Comparison of ENCODE assay signal across 16 mouse cellular contexts in genomic region chr7:19752652-19753051, GRCm38 (mm10). TPM values are rescaled to one million over a fixed set of nuclear protein-coding genes. Genes with fewer than 3 reads are reported as not detected.
A peak's percentile ranks its signal among the peaks of the same experiment; 100 is the strongest.
DNase-seq lines count a peak whose midpoint lies in the region; ATAC-seq and TF ChIP-seq lines count a peak whose summit lies in the region.
"Had no signal": no experiment of that assay in that cellular context is flagged by ENCODE, and none has a peak within 500 bp of the region (broad histone marks: within the 10 kb centered on the region; RNA-seq: fewer than 3 reads in every experiment).

No protein-coding gene starts in this region.

- no peaks in the 10 kb centered on the region for H3K9me3 ChIP-seq in liver, embryonic 12.5 days (replicated peaks)
- H3K9me3 ChIP-seq in limb, embryonic 10.5 days (replicated peaks): no peaks in the 10 kb centered on the region
- H3K9me3 ChIP-seq in midbrain, embryonic 11.5 days (ENCODE audit: control insufficient read depth, low read length): no peaks in the 10 kb centered on the region
- H3K9me3 ChIP-seq: embryonic facial prominence, embryonic 12.5 days; hindbrain, embryonic 12.5 days had no signal

- WGBS in liver, adult 2 months: 82% methylated on average over 8 of the region's 8 CpGs
- 51% methylated on average over 8 of the region's 8 CpGs for WGBS in liver, embryonic 12.5 days (ENCODE audit: insufficient replicate concordance)
- 81% methylated on average over 8 of the region's 8 CpGs for WGBS in small intestine, adult 2 months
- WGBS in limb, embryonic 10.5 days: 74% methylated on average over 8 of the region's 8 CpGs
- 71% methylated on average over 8 of the region's 8 CpGs for WGBS in midbrain, embryonic 11.5 days

- no peak overlapping the region; the same call in 1 of the 2 replicates for H3K27ac ChIP-seq in gastrocnemius, adult 2 months
- H3K27ac ChIP-seq in liver, adult 2 months (replicated peaks; ENCODE audit: insufficient read depth, low read depth, low read length): no peak overlapping the region
- no peak overlapping the region for H3K27ac ChIP-seq in liver, embryonic 12.5 days
- no peak overlapping the region for H3K27ac ChIP-seq in bone marrow macrophage, adult 2 months (ENCODE audit: insufficient read depth, low read depth, low read length)
- no peak overlapping the region for H3K27ac ChIP-seq in small intestine, adult 2 months (ENCODE audit: insufficient read depth, low read depth, low read length)
- H3K27ac ChIP-seq in limb, embryonic 10.5 days: no peak overlapping the region
- H3K27ac ChIP-seq in midbrain, embryonic 11.5 days (ENCODE audit: low read depth, low read length): no peak overlapping the region
- H3K27ac ChIP-seq: embryonic facial prominence, embryonic 12.5 days; hindbrain, embryonic 12.5 days had no signal

- no peak for DNase-seq in gastrocnemius, adult 2 months
- no peak for DNase-seq in gastrocnemius, postnatal 10 days
- DNase-seq in liver, adult 2 months (ENCODE audit: extremely low read depth, low read depth, low spot score): peak; percentile 49
- DNase-seq in limb, embryonic 10.5 days (ENCODE audit: low spot score): no peak
- no peak for DNase-seq in midbrain, embryonic 11.5 days (ENCODE audit: low spot score, missing footprints)
- DNase-seq: thymus, adult 2 months had no signal

- no peak overlapping the region for H3K9ac ChIP-seq in liver, adult 2 months (ENCODE audit: low read depth, low read length)
- H3K9ac ChIP-seq in liver, embryonic 12.5 days: no peak overlapping the region
- H3K9ac ChIP-seq in midbrain, embryonic 11.5 days (ENCODE audit: low read length): no peak overlapping the region
- H3K9ac ChIP-seq: embryonic facial prominence, embryonic 12.5 days; hindbrain, embryonic 12.5 days had no signal

- H3K4me2 ChIP-seq in liver, embryonic 12.5 days: no peak overlapping the region
- H3K4me2 ChIP-seq in midbrain, embryonic 11.5 days: no peak overlapping the region
- H3K4me2 ChIP-seq: embryonic facial prominence, embryonic 12.5 days; hindbrain, embryonic 12.5 days had no signal

- ATAC-seq in liver, embryonic 12.5 days: no peak
- ATAC-seq in midbrain, embryonic 11.5 days (ENCODE audit: low FRiP score): no peak
- ATAC-seq: activated CD4-positive, CD25-positive, alpha-beta regulatory T cell, adult 4 months; forebrain, embryonic 14.5 days had no signal

- no peaks in the 10 kb centered on the region for H3K27me3 ChIP-seq in liver, adult 2 months (ENCODE audit: control insufficient read depth, insufficient read depth, low read length)
- peaks cover 23% of the 10 kb centered on the region for H3K27me3 ChIP-seq in liver, embryonic 12.5 days (replicated peaks)
- no peaks in the 10 kb centered on the region for H3K27me3 ChIP-seq in small intestine, adult 2 months (ENCODE audit: control insufficient read depth, insufficient read depth, low read length)
- H3K27me3 ChIP-seq in limb, embryonic 10.5 days (ENCODE audit: low read depth, poor library complexity, severe bottlenecking): no peaks in the 10 kb centered on the region
- H3K27me3 ChIP-seq in midbrain, embryonic 11.5 days (ENCODE audit: control insufficient read depth, insufficient read depth, low read length): no peaks in the 10 kb centered on the region
- H3K27me3 ChIP-seq: embryonic facial prominence, embryonic 12.5 days; hindbrain, embryonic 12.5 days had no signal

- TF ChIP-seq CTCF in gastrocnemius, adult 2 months (IDR thresholded peaks at IDR 0.05): peak; percentile 63
- peak; percentile 70 for TF ChIP-seq CTCF in liver, adult 2 months (IDR thresholded peaks at IDR 0.05; ENCODE audit: low read depth, low read length)
- TF ChIP-seq CTCF in bone marrow macrophage, adult 2 months (IDR thresholded peaks at IDR 0.05; ENCODE audit: low read depth, low read length): peak; percentile 59
- peak; percentile 57; the same call in 1 of the 2 replicates for TF ChIP-seq CTCF in small intestine, adult 2 months (IDR thresholded peaks at IDR 0.05; ENCODE audit: extremely low read depth, insufficient read length, insufficient replicate concordance, low read depth, low read length)

- intact Hi-C loops in gastrocnemius, adult 2 months (cut with DNase I): loop anchor here (2.0 to 5.0 kb wide), 2 partner anchors 30 to 90 kb away; no protein-coding TSS in a partner anchor

- H3K4me3 ChIP-seq in gastrocnemius, adult 2 months: no peak overlapping the region
- no peak overlapping the region for H3K4me3 ChIP-seq in liver, adult 2 months (ENCODE audit: insufficient read depth, low read depth, low read length)
- H3K4me3 ChIP-seq in liver, embryonic 12.5 days: no peak overlapping the region
- H3K4me3 ChIP-seq in bone marrow macrophage, adult 2 months (ENCODE audit: insufficient read depth, low read length): no peak overlapping the region
- H3K4me3 ChIP-seq in small intestine, adult 2 months (ENCODE audit: low read depth, low read length): no peak overlapping the region
- H3K4me3 ChIP-seq in limb, embryonic 10.5 days: no peak overlapping the region
- no peak overlapping the region for H3K4me3 ChIP-seq in midbrain, embryonic 11.5 days (ENCODE audit: low read depth, low read length)
- H3K4me3 ChIP-seq: embryonic facial prominence, embryonic 12.5 days; hindbrain, embryonic 12.5 days had no signal

- H3K79me2 ChIP-seq in liver, adult 2 months (ENCODE audit: control insufficient read depth, insufficient read depth, low read length): peaks cover 6% of the 10 kb centered on the region; the same call in 1 of the 2 replicates

- no peak for TF ChIP-seq POLR2A in liver, adult 2 months (IDR thresholded peaks at IDR 0.05; ENCODE audit: extremely low read depth, insufficient read depth, low read length)
- TF ChIP-seq POLR2A in bone marrow macrophage, adult 2 months (IDR thresholded peaks at IDR 0.05; ENCODE audit: borderline replicate concordance, low read depth, low read length): no peak
- TF ChIP-seq POLR2A in small intestine, adult 2 months (IDR thresholded peaks at IDR 0.05; ENCODE audit: low read depth, low read length): no peak

- H3K36me3 ChIP-seq in liver, adult 2 months (ENCODE audit: control insufficient read depth, insufficient read depth, low read length): no peaks in the 10 kb centered on the region
- no peaks in the 10 kb centered on the region for H3K36me3 ChIP-seq in liver, embryonic 12.5 days
- H3K36me3 ChIP-seq in small intestine, adult 2 months (ENCODE audit: control insufficient read depth, insufficient read depth, low read length): no peaks in the 10 kb centered on the region
- no peaks in the 10 kb centered on the region; the same call in 1 of the 2 replicates for H3K36me3 ChIP-seq in limb, embryonic 10.5 days
- no peaks in the 10 kb centered on the region for H3K36me3 ChIP-seq in midbrain, embryonic 11.5 days (ENCODE audit: control insufficient read depth, insufficient read depth, low read length)
- H3K36me3 ChIP-seq: embryonic facial prominence, embryonic 12.5 days; hindbrain, embryonic 12.5 days had no signal

- H3K4me1 ChIP-seq in liver, adult 2 months (ENCODE audit: control insufficient read depth, insufficient read depth, low read length): peaks cover 8% of the 10 kb centered on the region
- H3K4me1 ChIP-seq in liver, embryonic 12.5 days: peaks cover 39% of the 10 kb centered on the region
- H3K4me1 ChIP-seq in bone marrow macrophage, adult 2 months (ENCODE audit: control insufficient read depth, insufficient read depth, low read length): peaks cover 19% of the 10 kb centered on the region
- H3K4me1 ChIP-seq in small intestine, adult 2 months (ENCODE audit: control insufficient read depth, insufficient read depth, insufficient read length, low read length): peaks cover 14% of the 10 kb centered on the region
- H3K4me1 ChIP-seq in limb, embryonic 10.5 days: peaks cover 23% of the 10 kb centered on the region
- peaks cover 14% of the 10 kb centered on the region for H3K4me1 ChIP-seq in midbrain, embryonic 11.5 days (ENCODE audit: control insufficient read depth, insufficient read depth, low read length)

RNA-seq across cellular contexts. Expression of gene Nectin2, which starts 2.4 kb away (rescaled TPM):
- 1 to 10 TPM; 1.4 to 1.5 TPM for total RNA-seq in gastrocnemius, adult 2 months (2021)
- 10 to 100 TPM; 13.3 to 14.6 TPM for total RNA-seq in gastrocnemius, postnatal 10 days (2021)
- 17.8 and 18.9 TPM in 2 replicates for total RNA-seq in liver, adult 2 months (2014; rRNA removed)
- polyA plus RNA-seq in liver, adult 2 months (2012; rRNA removed): 57.4 and 68.7 TPM in 2 replicates
- 31.9 and 34.4 TPM in 2 replicates for polyA plus RNA-seq in liver, embryonic 12.5 days (2016; fragmentation: Nextera tagmentation; extraction: Ambion mirVana)
- polyA plus RNA-seq in bone marrow macrophage, adult 2 months (2012; ENCODE audit: insufficient read depth, insufficient read length, missing spikeins): 12.7 and 12.9 TPM in 2 replicates
- polyA plus RNA-seq in small intestine, adult 2 months (2012; rRNA removed): 128 and 208 TPM in 2 replicates
- 78.1 and 87.9 TPM in 2 replicates for polyA plus RNA-seq in limb, embryonic 10.5 days (2016; fragmentation: Nextera tagmentation; extraction: Ambion mirVana)
- polyA plus RNA-seq in midbrain, embryonic 11.5 days (2014; fragmentation: Nextera tagmentation; extraction: Ambion mirVana): 48.0 and 52.8 TPM in 2 replicates
- total RNA-seq: monocyte, adult 5-6 weeks had no signal

RNA-seq across cellular contexts. Expression of gene Bcam, which starts 18.2 kb away (rescaled TPM):
- 10 to 100 TPM; 21.9 to 26.7 TPM for total RNA-seq in gastrocnemius, adult 2 months (2021)
- total RNA-seq in gastrocnemius, postnatal 10 days (2021): 10 to 100 TPM; 60.3 to 68.9 TPM
- total RNA-seq in liver, adult 2 months (2014; rRNA removed): 2.3 and 2.5 TPM in 2 replicates
- polyA plus RNA-seq in liver, adult 2 months (2012; rRNA removed): 4.8 and 5.4 TPM in 2 replicates
- polyA plus RNA-seq in liver, embryonic 12.5 days (2016; fragmentation: Nextera tagmentation; extraction: Ambion mirVana): 11.1 and 11.3 TPM in 2 replicates
- 0.52 and 2.6 TPM in 2 replicates for polyA plus RNA-seq in bone marrow macrophage, adult 2 months (2012; ENCODE audit: insufficient read depth, insufficient read length, missing spikeins)
- 18.6 and 20.3 TPM in 2 replicates for polyA plus RNA-seq in small intestine, adult 2 months (2012; rRNA removed)
- polyA plus RNA-seq in limb, embryonic 10.5 days (2016; fragmentation: Nextera tagmentation; extraction: Ambion mirVana): 53.8 and 58.6 TPM in 2 replicates
- 11.7 and 13.2 TPM in 2 replicates for polyA plus RNA-seq in midbrain, embryonic 11.5 days (2014; fragmentation: Nextera tagmentation; extraction: Ambion mirVana)
- total RNA-seq: granulocyte monocyte progenitor cell, adult 5-6 weeks; monocyte, adult 5-6 weeks had no signal

RNA-seq across cellular contexts. Expression of gene Tomm40, which starts 37.4 kb away (rescaled TPM):
- 10 to 100 TPM; 41.0 to 52.4 TPM for total RNA-seq in gastrocnemius, adult 2 months (2021)
- 10 to 100 TPM; 59.3 to 63.3 TPM for total RNA-seq in gastrocnemius, postnatal 10 days (2021)
- total RNA-seq in liver, adult 2 months (2014; rRNA removed): 22.3 and 26.9 TPM in 2 replicates
- 48.7 and 56.2 TPM in 2 replicates for polyA plus RNA-seq in liver, adult 2 months (2012; rRNA removed)
- polyA plus RNA-seq in liver, embryonic 12.5 days (2016; fragmentation: Nextera tagmentation; extraction: Ambion mirVana): 188 and 207 TPM in 2 replicates
- polyA plus RNA-seq in bone marrow macrophage, adult 2 months (2012; ENCODE audit: insufficient read depth, insufficient read length, missing spikeins): 23.8 and 25.2 TPM in 2 replicates
- 62.8 and 72.9 TPM in 2 replicates for polyA plus RNA-seq in small intestine, adult 2 months (2012; rRNA removed)
- polyA plus RNA-seq in limb, embryonic 10.5 days (2016; fragmentation: Nextera tagmentation; extraction: Ambion mirVana): 244 and 285 TPM in 2 replicates
- 113 and 138 TPM in 2 replicates for polyA plus RNA-seq in midbrain, embryonic 11.5 days (2014; fragmentation: Nextera tagmentation; extraction: Ambion mirVana)

RNA-seq across cellular contexts. Expression of gene Cblc, which starts 44.0 kb away (rescaled TPM):
- not detected for total RNA-seq in gastrocnemius, adult 2 months (2021)
- under 1 TPM; 0.38 to 0.59 TPM for total RNA-seq in gastrocnemius, postnatal 10 days (2021)
- total RNA-seq in liver, adult 2 months (2014; rRNA removed): 17.4 and 17.8 TPM in 2 replicates
- 23.0 and 23.5 TPM in 2 replicates for polyA plus RNA-seq in liver, adult 2 months (2012; rRNA removed)
- 0.95 and 1.0 TPM in 2 replicates for polyA plus RNA-seq in liver, embryonic 12.5 days (2016; fragmentation: Nextera tagmentation; extraction: Ambion mirVana)
- not detected in 2 replicates for polyA plus RNA-seq in bone marrow macrophage, adult 2 months (2012; ENCODE audit: insufficient read depth, insufficient read length, missing spikeins)
- polyA plus RNA-seq in small intestine, adult 2 months (2012; rRNA removed): 56.7 and 145 TPM in 2 replicates
- 1.4 and 1.6 TPM in 2 replicates for polyA plus RNA-seq in limb, embryonic 10.5 days (2016; fragmentation: Nextera tagmentation; extraction: Ambion mirVana)
- not detected in 2 replicates for polyA plus RNA-seq in midbrain, embryonic 11.5 days (2014; fragmentation: Nextera tagmentation; extraction: Ambion mirVana)
- total RNA-seq: granulocyte monocyte progenitor cell, adult 5-6 weeks; left cerebral cortex, postnatal 10 days; monocyte, adult 5-6 weeks had no signal
- polyA plus RNA-seq: activated CD4-positive, CD25-positive, alpha-beta regulatory T cell, adult 4 months; forebrain, embryonic 14.5 days had no signal

RNA-seq across cellular contexts. Expression of gene Apoe, which starts 53.7 kb away (rescaled TPM):
- total RNA-seq in gastrocnemius, adult 2 months (2021): 10 to 100 TPM; 38.0 to 61.8 TPM
- 100 to 1,000 TPM; 100 to 116 TPM for total RNA-seq in gastrocnemius, postnatal 10 days (2021)
- total RNA-seq in liver, adult 2 months (2014; rRNA removed): 23,407 and 25,019 TPM in 2 replicates
- 39,394 and 43,401 TPM in 2 replicates for polyA plus RNA-seq in liver, adult 2 months (2012; rRNA removed)
- 1,254 and 1,289 TPM in 2 replicates for polyA plus RNA-seq in liver, embryonic 12.5 days (2016; fragmentation: Nextera tagmentation; extraction: Ambion mirVana)
- 16,287 and 16,533 TPM in 2 replicates for polyA plus RNA-seq in bone marrow macrophage, adult 2 months (2012; ENCODE audit: insufficient read depth, insufficient read length, missing spikeins)
- polyA plus RNA-seq in small intestine, adult 2 months (2012; rRNA removed): 591 and 688 TPM in 2 replicates
- polyA plus RNA-seq in limb, embryonic 10.5 days (2016; fragmentation: Nextera tagmentation; extraction: Ambion mirVana): 63.0 and 83.6 TPM in 2 replicates
- polyA plus RNA-seq in midbrain, embryonic 11.5 days (2014; fragmentation: Nextera tagmentation; extraction: Ambion mirVana): 180 and 196 TPM in 2 replicates
